Mouse (Mus musculus) kidney, postnatal 25 days (tissue): Measurements from ENCODE around the gene Bmp4.

Experiments used
- DNase-seq, 2 experiments: peaks; one replicate each; pipeline ENCODE4 v3.0.0; 2021; ENCODE audit warnings: mixed read lengths in 2 of 2

Bmp4 gene

DNA sequence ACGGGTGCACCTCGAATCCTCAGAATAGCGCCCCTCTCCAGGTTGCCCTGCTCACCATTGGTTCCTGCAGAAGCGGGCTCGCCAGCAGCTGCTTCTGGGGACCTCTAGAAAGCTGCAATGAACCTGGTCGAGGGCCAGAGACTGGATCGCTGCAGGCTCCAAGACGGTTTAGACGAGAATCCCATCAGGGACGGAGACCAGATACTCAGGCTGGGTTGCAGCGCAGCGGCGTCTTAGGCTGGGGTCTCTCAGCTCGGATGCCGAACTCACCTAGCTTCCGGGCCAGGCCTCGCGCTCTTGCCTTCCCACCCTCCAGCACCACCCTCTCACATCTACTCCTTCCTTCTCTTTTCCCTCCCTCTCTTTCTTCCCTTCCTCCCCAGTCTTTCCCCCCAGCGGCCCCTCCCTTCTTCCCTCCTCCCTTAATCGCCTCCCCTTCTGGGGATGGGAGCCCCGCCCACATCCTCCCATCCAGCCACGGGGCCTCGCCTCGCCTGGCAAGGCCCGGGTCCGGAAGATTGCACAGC is at the start of gene Bmp4:
Bmp4 (minus strand) TSS at position 421 of the 527 bp plus-strand sequence.
- peak; percentile 61 to 79 for DNase-seq

DNA sequence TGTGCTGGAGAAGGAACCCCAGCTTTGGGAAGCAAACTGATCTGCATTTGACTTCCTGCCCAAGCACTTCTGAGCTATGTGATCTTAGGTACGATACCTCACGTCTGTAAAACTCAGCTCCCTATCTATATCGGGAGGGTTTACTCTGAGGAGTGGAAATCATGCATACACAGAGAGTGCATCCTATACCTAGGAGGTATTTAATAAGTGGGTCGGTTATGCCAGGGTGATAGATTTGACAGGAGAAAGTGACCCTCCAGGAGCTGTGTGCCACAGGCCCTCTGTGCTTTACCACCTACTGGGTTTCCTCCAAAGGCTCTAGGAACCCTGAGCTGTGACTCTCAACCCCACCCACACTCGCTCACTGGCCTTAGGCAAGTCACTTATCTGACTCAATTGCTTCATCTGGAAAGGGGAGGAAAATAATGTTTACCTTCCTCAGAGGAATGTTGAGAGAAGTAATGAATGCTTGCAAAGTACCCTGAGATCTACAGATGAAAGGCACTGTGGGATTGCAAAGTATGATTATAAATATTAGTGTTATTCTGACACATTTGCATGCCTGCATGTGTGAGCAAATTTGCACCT is 49.1 kb upstream of the Bmp4 start:
- no peak for DNase-seq

DNA sequence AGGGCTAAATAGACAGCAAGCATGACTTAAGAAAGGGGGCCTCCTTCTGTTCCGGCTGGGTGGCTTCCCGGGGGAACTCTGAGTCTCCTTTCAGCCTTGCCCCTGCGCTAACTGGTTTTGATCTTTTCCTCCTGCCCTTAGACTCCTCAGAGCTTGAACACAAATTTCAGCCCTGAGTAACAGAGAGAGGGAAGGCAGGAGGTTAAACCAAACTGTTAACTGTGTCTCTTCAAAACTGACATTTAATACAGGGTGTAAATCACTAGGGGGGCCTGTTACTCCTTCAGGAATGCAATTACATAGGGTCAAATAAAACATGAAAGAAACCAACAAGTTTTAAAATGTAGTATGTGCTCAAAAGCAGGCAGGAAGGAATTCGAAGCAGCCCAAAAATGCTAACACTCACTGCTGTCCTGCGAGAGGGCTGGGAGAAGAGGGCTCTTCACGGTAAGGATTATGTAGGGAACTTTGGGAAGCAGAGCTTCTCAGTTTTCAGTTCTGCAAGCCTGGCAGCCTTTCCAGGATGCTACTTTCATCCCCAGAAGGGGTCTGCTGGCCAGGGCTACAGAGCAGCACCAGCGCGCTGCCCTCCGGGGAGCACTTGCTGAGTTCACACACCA is 46.1 kb upstream of the Bmp4 start:
- no peak for DNase-seq

DNA sequence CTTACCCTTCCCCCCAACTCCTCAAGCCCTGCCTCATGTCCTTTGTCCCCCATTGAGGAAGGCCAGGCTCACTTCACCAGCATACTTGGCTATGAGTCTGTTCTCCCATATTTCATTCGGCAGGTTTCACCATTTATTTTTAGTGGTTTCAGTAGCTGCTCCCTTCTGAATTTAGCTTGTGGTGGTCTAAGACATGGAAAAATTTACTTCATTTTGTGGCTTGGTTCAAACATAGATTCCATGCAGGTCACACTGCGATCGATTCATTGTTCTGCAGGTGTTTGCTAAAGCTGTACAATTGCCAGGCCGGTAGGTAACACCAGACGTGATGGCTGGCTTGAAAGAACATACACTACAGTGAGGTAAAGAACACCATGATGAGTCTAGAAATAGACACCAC is 39.8 kb upstream of the Bmp4 start:
- no peak for DNase-seq

DNA sequence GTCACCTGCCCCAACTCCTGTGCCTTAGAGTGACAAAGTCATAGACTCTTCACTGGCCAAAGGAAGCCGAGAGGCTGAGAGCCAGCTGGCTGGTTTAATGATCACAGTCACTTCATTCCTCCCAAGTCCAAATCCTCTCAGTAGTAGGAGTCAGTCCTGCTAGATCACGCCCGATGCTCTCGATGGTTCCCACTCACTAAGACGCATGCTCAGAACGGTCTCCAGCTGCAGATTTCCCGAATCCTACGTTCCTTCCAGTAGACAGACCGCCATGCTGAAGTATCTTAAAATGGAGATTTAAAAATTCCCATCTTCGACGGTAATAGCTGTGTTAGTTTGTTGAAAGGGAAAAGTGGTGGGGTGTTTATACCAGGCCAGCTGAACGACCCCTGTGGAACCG is 36.8 kb upstream of the Bmp4 start:
- DNase-seq, result no peak

DNA sequence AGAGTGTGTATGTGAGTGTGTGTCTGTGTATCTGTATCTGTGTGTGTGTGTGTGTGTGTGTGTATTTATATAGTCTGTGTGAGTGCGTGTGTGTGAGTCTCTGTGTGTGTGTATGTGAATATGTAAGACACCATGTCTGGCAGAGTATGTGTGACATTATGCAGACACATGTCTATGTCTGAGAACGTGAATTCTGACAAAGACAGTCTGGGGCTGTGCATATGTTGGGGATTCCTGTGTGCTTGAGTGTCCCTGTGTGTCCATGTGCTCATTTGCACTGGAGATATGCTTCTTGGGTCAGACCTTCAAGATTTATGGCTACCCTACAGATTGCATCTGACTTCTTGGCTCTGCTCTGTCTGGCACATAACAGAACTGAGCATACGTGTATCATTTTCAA is 31.4 kb upstream of the Bmp4 start:
- DNase-seq, result no peak

DNA sequence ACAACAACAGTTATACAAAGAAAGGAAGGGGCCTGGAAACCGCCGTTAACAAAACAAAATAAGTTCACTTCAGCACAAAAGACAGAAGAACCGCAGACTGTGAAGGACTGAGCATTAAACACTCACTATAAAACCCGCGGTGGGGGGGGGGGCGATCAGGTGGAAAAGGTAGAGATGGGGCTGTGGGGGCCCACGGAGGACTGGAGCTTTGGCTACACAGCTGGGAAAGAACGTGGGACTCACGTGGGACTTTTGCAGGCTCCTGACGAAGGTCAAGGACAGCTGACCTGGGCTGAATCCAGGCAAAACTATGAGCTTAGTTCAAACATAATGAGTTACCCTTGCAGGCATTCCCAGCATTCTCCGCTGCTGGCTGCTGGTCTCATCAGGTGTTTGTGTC is 28.8 kb upstream of the Bmp4 start:
- DNase-seq, result peak; percentile 50 to 65

DNA sequence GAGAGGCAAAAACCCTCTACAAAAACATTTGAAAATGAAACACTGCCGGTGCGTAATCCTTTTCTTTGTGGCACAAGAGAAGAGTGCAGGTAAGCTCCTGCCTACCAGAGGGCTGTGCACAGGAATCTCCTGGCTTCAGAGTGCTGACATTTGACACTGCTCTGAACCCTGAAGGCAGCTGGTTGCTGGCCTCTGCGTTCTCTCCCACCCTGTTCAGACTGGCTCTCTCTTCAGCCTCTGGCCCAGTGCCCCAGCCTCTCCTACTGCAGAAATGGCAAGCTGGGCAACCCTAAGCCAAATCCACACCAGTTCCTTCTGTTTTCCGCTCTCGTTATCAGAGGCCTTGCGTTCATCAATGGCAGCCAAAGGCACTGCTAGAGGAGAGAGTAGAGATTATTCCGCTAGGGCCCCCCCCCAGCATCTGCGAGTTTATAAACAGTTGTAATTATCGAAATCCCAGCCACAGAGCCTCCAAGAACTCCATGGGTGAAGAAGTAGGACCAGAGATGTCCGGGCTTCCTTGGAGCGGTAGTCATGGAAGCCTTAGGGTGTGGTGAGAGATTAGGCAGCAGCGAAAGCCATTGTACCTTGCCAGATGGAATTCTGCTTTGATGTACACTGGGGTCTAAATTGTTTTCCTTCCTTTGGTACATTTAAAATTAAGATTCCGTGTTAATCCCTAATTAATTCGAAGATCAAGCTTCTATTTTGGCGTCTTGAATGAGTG is 28.1 kb upstream of the Bmp4 start:
- DNase-seq, result peak; percentile 21 to 45

DNA sequence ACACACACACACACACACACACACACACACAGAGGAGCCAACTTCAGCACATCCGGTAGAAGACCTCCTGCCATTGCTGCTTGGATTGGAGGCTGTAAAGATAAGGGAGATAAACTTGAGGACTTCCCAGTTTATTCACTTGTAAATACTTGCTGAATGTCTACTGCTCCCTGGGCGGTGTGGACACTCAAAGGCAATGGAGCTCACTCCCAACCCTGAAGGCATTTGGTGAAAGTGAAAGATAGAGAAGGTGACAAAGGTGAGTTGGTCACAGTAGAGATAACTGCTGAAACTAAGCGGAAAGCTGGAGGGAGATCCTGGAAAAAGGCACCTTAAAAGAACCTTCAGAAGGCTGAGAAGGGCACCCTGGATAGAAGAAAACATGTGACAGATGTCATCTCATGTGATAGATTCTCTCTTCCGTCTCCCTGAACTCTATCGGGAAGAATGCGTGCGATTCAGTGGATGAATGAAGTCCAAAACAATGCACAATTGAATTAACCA is 22.1 kb upstream of the Bmp4 start:
- DNase-seq, result no peak

DNA sequence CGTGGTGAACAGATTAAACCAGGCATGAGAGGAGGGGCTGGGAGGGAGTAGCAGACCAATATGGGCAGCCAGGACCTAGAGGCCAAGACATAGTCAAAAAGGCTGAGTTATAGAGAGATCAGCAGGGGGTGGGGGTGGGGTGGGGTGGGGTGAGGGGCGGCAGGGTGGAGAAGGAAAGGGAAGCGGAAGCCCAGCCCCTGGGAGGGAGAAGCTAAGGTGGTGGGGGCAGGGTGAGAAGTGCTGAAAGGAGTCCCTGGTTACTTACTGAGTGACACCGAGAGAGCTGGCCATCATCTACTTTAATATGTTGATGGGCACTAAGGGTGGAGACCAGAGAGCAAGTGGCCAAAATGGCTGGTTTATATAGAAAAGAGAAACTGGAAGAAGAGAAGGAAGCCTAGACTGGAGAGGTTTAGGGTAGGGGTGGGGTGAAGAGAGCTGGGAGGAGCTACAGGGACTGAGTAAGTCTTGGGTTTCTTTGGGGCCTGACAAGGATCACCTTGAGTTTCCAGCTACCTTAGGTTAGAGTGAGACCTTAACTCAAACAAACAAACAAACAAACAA is 20.2 kb upstream of the Bmp4 start:
- no peak for DNase-seq

DNA sequence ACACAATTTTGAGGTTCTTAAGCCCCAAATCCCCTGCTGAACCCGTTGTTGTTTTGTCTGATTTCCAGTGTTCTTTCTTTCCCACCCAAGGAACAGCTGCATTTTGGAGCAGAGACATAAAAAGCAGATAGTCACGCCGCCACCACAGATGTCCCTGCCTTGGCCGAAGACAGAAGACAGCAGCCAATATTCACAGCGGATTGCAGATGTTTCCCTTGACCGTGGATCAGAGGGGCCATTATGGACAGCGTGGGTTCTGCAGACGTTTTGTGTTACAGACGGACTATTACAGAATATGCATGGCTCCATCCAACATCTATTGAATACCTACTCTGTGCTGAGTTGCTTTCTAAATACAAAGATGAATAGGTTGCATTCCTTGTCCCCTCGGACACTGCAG is 18.5 kb upstream of the Bmp4 start:
- no peak for DNase-seq

DNA sequence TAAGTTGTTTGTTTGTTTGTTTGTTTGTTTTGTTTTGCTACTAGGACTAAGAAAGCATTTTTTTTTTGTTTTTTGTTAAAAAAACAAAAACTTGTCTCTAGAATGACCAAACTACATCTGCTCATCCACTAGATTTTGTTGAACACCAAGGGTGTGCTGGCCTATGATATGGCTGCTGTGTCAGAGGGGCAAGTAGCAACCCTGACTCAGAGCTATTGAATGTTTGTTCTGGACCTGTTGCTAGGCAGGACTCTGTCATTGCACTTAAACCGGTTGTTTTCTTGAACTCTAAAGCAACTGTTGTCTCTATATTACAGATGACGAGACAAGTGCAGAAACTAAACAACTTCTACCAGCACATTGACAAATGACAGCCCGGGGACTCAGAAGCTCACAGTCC is 17.9 kb upstream of the Bmp4 start:
- no peak for DNase-seq

DNA sequence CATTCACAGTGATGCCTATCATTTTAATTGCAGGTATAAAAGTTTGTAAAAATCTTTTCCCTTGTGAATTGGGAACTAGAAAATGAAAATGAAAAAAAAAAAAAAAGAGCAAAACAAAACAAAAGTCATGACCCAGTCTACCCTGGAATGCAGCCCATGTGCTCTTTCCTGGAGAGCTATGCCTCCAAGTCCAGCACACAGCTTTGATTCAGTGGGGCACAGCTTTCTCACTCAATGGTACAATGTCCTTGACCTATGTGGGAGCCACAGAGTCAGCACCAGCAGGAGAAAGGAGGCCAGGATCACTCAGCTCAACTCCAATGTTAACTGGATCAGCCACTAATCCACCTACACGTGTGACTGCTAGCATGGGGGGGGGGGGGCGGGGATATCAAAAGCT is 9.5 kb upstream of the Bmp4 start:
- peak in 1 of 2 experiments; percentile 32 for DNase-seq

DNA sequence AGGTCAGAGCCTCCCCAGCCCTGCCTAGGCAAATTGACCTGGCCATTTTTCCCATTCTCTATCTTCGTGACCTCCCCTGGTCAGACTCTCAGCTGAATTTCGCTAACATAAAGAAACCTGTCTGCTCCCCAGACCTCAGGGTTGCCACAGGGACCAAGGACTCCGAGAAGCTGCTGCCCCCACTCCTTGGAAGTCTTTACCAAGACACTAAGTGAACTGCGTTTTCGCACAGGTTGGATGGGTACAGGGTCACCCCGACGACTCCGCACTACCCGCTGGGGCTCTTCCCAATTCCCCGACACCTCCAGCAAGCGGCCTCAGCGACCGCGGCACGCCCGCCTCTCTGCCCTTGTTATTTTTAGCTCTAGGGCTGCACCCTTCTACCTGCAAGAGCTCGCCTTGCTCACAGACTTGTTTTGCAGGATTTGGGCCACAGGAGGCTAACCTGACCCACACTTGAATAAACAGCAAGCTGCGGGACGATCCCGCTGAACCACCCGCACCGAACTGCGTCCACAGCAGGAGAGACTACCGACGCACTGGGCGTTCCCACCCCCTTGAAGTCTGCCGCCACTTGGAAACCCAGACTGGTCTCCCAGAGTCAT is 7.7 kb upstream of the Bmp4 start:
- peak; percentile 33 to 70 for DNase-seq

DNA sequence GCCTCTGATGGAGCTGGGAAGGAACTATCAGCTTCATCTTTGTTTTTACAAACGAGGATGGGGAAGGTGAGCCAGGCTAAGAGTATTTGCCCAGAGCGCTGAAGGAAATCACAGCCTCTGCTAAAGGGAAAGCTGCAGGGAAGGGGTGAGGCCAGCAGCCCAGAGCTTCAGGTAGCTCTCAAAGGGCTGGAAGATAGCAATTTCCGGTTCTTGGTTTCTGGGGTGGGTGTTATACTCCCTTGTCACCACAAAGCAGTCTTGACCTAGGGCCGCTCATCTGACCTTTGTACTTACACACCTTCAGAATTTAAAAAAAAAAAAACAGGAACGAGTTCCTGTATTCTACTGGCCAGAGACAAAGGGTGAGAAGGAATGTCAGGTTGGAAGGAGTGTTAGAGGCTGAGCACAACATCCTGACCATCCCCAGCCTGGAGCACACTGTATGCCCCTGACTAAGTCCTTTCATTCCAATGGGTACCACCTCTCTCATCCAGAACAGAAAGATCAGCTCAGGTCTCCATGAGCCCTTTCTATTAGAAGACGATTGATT is 1.2 kb upstream of the Bmp4 start:
- DNase-seq, result no peak

DNA sequence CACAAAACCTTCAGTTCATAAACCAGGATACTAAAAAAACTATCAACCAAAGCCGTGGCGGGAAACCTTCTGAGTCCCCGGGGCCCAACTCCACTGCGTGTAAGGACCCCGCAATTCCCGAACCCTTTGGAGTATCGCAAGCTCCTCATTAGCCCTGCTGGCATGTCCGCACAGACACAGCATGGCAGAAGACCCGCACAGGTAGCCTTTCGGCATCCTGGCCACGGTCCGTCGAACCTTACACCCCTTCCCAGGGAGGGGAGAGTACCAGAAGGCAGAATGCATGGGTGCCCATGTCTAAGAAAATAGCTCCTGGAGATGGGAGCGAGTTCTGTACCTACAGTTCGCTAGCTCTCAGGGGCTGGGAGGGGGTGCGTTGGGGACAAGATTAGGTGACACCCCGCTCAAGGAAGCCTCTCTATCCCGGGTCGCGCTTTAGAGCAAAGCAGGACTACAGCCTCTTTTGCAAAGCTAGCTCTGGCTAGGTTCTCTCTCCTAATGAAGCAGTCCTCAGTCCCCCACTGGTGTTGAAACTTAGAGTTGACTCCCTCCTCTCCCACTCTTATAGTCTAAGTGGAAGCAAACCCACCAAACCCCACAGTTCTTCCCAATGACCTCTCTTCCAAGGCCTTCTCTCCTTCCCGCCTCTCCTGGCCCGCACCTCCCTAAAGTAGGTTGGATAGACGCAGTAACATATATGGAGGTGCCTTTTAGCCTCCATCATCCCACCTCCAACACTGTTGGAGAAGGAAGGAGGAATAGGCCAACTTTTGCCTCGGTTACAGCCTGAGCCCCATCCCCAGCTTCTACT is 826 bp downstream of the Bmp4 start:
- DNase-seq, result no peak

DNA sequence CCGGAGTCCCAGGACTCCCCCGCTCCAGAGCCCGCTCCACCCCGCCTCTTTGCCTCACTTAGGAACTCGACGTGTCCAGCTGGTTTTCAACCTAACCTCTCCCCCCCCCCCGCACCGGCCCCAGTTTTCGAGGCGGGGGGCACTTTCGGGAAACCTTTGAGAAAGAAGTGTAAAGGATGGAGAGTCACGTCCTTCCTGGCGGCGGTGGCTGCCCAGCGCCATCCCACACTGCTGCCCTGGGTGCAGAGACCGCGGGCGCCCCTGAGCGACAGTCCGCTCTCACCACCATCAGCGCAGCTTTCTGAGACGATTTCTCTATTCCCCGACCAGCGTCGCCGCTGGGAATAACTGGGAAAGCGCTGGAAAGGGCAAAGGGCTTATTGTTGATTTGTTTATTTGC is 1.8 kb downstream of the Bmp4 start:
- DNase-seq, result peak; percentile 73 to 83

DNA sequence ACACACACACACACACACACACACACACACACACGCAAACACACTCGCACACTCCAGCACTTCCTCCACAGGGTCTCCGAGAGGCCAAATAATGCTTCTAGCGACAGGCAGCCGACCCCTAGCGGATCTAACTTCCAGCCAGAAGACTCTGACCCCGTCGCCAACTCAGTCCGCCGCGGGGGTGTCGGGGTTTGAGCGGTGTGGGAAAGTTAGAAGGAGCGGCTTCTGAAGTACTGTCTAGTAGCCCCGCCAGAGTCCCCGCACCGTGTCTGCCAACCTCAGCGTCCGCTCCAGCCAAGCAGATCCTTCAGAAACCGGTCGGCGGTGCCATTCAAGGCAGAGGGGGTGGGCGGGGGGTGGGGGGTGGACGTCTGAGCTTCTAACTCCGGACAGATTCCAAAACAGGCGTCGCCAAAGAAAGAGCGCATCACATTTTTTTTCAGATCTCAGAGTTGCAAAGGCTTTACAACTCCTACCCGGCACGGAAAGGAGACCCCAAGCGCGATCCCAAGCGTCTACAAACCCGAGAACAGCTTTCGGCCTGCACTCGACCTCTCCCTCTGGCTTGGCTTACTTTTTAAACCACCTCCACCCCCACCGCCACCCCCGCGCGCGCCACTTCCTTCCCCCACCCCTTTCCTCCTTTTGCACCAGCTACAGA is 2.5 kb downstream of the Bmp4 start:
- peak; percentile 66 to 83 for DNase-seq

DNA sequence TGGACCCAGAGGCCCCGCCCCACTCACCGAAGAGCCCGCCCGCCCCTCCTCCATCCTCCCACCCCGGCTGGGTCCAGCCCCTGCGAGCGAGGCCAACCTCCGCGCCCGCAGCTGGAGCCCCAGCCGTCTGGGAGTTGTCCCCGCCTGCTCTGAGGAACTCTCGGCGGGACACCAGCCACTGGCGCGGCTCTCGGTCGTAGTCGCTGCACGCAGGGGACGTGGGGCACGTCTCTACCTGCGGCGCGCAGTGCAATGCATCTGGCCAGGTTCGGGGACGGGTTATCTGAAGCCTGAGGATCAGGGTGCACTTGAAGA is 3.2 kb downstream of the Bmp4 start:
- DNase-seq, result peak; percentile 94 to 95

DNA sequence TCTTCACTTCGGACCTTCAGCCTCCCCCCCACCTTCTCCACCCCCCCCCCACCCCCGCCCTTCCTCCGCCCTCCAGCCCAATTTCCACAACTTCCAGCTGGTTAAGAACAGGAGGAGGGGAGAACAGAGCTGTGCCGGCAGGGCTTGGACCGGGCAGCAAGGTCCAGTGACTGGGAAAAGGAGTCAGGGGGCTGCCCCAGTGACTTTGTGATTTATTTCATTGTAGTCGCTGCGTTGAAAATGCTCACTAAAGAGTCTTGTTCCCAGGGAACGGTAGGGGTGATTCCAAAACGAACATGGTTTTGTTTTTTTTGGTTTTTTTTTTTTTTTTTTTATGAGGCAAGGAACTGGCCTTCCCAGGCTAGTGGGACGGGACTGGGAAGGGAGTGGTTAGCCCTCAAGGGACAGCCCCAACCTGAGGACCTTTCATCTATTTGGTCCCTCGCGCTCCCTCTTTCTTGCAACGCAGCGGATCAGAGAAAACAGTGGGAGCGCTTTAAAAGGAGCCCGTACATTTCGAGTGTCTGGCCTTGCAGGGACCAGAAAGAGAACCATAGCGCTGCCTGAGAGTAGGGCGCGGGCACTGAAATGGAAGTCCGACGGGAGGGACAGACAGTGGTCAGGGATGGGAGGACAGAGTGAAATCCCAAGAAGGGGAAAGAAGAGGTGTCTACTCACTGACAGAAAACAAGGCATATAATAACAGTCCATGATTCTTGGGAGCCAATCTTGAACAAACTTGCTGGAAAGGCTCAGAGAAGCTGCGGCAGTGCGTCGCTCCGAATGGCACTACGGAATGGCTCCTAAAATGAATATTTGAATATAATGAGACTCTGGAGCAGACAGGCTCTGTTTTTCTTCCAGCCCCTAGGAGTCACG is 3.8 kb downstream of the Bmp4 start:
- peak; percentile 36 to 68 for DNase-seq
